Mouse (Mus musculus) liver, adult 2 months (tissue): ENCODE results near the gene Sh3pxd2a.

ENCODE experiments used
- CTCF ChIP-seq: fragments of 200-500 bp; IDR thresholded peaks from 2 replicates; pipeline ENCODE4 v1.5.1; 2011; ENCODE audit warnings: low read depth, low read length, control low read depth
- POLR2A ChIP-seq: fragments of 200-500 bp; IDR thresholded peaks from 2 replicates; pipeline ENCODE4 v1.6.1; 2011; ENCODE audit warnings: low read length, control low read depth; ENCODE audit not compliant: insufficient read depth; ENCODE audit errors: extremely low read depth

- TF ChIP-seq CTCF: no peak
- TF ChIP-seq POLR2A: no peak
Measured at GRCm38 (mm10) chr19:47399029-47399428, 65.2 kb downstream of the Sh3pxd2a start.
